Mouse (Mus musculus) mature B cell (primary cell): ENCODE data around the gene Nrxn3.

ENCODE experiments used
- in situ Hi-C: fragments of 300-500 bp; cut with MboI; formaldehyde crosslinking; loops from 2 replicates; pipeline ENCODE4 v1.14.3; 2019

Gene Nrxn3

DNA sequence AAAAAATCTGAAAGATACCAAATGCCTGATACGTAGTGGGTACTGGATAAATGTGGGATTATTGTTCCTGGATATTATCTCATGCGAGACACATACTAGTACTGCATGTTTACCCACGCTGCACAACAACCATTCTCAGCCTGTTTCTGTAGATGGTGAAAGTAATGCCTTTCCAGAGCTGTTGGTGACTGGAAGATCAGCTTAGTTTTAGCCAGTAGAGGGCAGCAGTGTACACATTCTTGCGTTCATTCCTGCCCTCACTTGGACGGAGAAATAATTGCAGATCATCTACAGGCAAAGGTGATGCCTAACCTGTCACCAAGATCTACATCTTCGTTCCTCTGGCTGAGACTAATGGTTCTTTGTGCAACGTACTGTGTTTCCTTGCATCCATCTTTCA lies 791.1 kb downstream of the Nrxn3 start:
- in situ Hi-C loops = no loop called here

DNA sequence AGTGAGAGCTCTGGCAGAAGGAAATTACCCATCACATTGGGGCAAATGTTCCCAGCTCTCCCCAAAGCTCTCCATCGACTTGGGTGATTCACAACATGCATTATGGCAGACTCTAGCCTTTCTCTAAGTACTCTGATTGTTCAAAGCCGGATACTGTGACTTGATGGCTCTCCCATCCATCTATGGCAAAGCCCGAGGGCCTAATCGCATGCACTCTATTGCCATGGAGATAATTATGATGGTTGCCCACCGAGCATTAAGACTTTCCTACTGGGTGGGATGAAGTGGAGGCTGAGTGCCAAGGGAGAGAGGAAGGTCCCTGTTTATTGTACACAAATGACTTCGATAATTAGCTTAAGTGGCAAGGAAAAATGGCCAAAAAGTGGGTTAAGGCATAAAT lies 793.4 kb downstream of the Nrxn3 start:
- in situ Hi-C loops = no loop called here

DNA sequence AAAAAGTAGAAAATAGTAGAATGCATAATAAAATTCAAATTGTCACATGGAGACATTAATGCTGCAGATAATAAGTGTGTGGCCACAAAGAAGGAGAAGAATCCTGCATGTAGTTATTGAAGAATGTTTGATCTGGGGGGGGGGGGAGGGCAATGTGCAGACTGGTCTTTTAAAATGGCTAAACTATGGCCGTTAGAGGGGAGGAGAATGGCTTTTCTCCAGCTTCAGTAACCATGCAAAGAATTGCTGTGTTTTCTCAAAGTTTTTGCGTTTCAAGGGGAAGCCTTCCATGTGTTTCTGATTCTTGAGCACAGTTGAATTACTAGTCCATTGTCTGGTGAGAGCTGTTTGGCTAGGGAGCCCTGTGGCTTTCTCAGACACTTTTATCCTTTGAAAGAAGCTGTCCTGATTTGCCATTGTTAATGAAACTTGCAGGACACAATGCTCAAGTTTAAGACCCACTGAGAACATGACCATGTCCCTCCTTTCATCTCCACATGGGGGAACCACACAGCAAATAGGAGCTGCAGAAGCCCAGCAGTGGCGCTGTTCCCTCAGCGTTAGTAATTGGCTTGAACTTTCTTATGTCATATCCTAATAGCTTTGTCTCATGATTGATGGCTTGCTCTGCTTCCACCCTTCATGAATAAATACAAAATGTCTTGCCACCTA lies 808.1 kb downstream of the Nrxn3 start:
- in situ Hi-C loops = no loop called here

DNA sequence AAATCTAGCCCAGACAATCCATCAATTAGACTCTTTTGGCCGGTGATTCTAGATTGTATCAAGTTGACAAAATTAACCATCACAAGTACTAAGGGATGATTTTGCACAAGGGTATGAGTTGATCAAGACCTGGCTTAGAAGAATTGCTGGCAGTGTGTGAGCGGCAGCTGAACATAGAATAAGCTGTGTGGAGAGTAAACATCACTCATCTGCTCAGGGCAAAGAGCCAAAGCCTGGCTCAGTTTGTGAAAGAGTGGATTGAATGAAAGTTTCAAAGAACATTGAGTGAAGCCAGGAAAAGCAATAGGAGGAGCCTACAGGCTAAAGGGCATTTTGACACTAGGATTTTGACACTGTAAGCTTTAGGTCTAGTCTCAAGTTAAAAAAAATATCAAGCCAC lies 828.6 kb downstream of the Nrxn3 start:
- in situ Hi-C loops = no loop called here

DNA sequence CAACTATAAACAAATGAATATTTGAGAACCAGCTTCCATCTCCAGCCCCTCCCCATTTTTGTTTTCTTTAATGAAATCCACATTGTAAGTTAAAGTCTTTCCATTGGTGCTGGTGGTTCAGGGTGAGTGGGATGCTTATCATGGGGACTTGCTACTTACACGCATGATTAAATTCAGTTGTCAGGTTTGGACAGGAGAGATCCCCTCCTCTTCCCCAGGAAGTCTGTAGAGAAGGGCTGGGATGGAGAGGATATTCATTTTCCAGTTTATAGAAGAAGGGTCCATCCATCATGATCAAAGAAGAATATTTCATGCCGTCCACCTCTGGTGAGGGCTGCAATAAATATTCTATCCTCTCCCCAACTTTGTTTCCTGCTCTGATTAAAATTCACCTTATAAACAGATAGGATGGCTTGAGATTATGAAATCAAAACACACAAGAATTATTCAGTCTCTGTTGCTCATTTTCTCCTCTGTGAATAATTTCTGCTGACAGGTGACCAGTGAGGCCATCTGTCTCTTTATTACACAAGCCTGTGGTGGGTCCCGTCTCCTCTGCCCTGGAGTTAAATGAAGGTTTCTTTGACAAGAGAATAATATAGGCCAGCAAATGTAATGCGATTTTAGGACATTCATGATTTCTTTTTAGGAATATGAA lies 830.7 kb downstream of the Nrxn3 start:
- in situ Hi-C loops = no loop called here

DNA sequence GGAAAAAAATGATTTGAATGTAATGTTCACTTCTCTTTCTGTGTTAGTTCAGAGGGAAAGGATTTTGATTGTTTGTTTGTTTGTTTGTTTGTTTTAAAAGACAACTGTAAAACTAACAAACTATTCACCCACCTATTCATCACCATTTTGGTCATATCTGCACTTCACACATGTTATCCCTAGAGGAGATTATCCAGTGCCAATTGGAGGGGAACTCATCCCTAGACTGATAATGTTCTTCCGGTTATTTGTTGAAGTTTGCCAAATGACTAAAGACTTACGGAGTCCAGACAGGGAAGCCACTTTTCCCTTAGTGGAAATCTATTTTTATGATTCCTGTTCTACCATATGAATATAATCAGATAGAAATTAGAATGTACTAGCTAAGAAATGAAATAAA lies 831.5 kb downstream of the Nrxn3 start:
- in situ Hi-C loops = no loop called here

DNA sequence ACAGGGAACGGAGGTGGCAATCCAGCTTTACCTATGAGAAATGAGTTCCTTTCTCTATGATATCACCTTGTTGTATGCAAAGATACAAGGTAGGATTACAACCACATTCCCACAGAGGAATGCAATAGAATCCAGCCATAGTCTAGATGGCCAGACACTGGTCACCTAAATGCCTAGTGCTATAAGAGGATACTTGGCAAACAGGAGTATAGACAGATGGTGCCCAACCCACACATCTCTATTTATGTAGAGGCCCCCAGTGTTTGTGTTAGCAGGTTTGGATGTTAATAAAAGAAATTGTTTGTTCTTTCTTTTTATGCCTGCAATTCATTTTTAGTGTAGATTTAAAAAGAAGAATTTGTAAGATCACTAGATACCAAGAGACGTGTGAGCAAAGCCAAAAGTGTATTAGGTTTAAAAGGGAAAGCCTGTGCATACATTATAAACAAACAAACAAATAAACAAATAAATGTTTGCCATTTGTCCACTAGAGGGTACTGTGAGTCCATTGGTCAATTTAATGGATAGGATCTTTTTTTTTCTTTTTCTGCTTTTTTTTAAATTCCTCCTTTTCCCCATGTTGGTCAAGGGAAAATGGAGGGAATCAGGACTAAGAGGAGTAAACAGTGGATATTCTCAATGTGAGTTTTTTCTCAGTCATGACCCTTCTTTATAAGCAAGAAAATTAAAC lies 832.2 kb downstream of the Nrxn3 start:
- in situ Hi-C loops = no loop called here

DNA sequence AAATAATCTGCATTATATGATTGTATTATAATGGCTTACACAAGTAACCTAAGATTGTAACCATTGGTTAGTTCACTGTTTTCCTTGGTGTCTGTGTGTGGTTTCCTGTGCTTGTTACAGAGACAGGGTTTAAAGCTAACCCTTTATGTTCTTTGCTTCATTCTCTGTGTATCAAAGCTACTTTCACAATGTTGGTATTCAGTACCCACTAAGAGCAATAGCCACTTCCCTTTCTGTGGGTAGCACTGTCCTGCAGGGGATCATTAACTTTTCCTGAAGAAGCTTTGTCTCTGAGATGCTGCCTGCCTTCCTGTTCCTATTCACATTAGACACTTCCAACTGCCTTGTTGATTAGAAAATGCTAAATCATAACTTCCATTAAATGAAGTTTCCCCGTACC lies 836.2 kb downstream of the Nrxn3 start:
- in situ Hi-C loops = no loop called here

DNA sequence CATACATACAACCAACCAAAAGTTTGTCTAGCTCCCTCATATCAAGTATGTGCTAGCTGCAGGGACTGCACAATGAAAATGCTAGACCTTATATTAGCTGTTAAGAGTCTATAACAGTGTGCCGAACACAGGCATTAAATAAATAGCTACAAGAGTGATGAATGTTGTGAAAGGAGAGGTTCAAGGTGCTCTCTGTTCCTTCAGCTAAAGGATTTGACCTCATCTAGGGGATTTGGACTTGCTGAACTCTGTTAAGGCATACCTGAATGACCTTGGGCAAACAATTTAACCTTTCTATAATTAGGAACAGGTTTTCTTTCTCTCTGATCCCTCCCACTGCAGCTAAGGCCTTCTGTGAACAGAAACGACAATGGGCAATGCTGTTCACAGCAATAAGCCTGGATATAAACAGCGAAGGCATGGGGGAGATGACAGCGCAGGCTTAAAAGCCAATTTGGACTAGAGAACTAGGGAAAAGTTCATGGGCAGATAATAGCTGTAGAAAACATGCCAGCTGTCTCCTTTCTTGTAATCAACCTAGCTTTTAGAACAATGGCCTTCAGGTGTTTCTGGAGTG lies 839.4 kb downstream of the Nrxn3 start:
- in situ Hi-C loops = no loop called here

DNA sequence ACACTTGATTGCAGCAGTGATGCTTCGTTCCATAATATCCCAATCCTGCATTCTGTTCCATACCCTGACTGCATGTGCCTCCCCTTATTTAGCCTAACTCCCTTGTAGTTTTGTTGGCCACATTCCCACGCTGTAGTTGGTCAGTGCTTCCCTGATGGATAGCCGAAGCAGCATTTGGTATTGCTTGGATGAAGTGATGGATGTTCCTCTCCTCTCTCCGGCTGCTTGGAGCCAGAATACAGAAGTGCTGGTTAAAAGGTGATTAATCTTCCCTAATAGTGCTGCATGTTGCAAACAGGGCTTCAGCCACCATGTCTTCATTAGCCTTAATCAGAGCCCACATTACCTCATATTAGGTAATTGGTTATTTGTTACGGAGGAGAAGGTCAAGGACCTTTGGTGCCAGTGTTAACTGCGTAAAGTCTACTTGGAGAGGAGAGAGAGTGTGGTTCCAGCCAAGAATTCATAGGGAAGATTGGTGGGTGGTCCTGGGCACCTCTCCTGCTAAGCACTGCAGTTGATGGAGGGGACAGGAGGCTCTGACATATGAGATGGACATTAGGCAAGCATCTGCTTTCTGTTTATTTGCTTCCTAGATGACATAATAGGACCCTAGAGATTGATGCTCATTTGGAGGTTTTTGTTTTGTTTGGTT lies 846.2 kb downstream of the Nrxn3 start:
- in situ Hi-C loops = no loop called here

DNA sequence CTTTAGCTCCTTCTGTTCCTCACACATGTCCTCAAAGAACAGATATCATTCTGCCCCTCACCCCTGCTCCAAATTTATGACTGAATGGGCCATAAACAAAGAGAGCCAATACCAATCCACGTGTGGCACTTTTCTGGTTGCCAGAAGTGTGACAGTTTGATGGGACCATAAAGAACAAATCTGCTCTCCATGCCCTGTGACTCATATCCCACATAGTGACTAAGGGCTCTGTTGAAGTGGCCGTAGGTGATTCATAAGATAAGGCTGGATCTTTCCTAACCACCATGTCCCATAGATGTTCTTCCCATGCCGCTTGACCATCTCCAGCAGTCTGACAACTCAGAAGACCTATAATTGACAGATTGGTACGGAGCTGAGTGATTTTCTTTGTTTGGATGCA lies 869.8 kb downstream of the Nrxn3 start:
- in situ Hi-C loops = no loop called here

DNA sequence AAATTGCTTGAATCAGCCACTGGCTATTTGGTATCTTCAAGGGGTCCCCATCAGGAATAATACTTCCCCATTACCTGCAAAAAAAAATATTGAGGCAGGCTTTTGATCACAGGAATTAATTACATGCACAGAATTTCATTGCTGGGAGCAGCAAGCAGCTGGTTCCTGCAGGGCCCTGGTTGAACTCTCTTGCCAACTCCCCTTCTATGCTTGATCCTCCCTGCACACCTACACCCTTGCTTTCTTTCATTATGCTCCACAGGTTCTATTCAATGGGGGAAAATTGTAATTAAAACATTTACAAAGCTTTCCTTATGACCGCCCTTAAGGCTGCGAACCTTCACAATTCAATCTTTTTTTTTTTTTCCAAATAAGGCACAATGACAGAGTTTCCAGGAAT lies 891.0 kb downstream of the Nrxn3 start:
- in situ Hi-C loops = no loop called here

DNA sequence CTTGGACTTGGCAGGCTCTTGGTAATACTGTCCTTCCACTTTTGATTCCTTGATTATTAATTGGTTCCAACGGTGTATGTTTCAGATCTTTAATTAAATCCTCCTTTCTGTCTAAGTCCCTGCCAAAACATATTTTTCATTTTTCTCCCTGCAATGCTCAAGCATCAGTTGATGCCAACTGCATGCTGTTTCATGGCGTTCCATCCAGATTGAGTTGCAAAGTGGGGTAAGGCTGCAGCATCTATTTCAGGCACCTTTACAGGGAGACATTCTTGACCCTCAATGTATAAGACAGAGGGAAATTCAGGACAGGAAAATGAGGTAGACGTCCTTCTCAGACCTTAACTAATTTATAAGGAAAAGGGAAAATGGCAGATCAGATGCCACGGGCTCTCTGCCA lies 903.1 kb downstream of the Nrxn3 start:
- in situ Hi-C loops = no loop called here

DNA sequence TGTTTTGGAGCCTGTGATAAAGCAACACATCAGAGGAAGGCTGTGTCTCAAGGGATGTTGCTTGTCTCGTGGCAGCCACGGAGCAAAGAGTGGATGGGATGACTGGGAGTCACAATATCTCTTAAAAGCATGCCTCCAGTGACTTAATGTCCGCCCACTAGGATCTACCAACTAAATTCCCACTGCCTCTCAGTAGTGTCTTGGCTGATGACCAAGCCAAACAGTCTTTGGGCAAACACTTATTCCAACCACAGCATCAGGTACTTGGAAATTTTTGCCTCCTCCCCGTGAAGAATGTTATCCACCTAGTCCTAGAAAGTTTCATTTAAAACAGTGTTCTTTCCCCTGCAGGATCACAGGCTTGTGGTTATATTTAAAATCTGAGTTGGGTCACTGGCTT lies 917.4 kb downstream of the Nrxn3 start:
- in situ Hi-C loops = no loop called here

DNA sequence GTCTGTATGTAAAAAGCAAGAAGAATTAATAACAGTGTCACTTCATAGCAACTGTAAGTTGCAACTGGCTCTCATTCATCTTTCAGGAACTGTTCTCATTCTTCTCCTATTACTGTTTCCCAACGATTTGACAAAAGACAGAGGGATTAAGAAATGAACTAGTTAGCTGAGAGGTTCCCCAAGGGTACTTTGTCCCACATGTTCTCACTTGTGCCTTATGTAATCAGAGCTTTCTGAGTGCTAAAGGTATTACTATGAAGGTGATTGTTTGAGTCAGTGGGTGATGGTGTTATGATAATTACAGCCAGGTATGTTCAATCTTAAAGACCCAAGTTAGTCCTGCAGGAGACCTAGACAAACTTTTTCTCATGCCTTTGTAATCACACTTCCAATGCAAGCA lies 918.8 kb downstream of the Nrxn3 start:
- in situ Hi-C loops = no loop called here

DNA sequence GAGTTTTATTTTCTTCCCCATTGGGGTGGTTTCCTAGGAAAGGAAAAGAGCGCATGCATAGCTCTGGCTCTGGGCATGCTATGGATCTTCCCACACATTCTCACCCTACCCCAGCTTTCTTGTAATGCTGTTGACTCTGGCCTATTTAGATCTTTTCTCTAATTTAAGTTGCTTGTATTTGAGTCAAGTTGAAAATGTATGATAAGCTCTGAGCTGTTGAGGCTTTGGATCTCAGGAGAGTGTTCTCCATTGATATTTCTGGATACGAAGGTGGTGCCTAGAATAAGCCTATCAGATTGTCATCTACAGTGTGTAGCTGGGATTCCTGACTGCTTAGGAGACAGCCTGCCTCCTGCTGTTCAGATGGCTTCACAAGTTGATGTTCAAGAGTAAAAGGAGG lies 930.5 kb downstream of the Nrxn3 start:
- in situ Hi-C loops = no loop called here

DNA sequence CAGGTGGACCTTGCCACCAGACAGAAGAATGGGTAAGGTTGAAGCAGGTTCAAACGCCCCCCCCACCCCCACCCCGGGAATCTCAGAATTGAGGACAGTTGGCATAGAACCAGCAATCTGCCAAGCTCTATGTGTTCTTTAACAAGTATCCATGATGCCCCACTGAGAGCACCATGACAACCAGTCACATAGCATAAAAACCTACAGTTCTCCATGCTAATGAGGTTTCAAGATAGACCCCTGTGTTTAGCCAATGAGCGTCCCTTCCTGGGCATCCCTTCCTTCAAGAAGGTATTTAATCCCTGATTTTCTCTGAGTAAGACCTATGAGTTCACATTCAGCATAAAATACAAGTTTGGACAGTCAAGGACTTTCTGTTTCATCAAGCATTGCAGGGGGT lies 938.5 kb downstream of the Nrxn3 start:
- in situ Hi-C loops = no loop called here

DNA sequence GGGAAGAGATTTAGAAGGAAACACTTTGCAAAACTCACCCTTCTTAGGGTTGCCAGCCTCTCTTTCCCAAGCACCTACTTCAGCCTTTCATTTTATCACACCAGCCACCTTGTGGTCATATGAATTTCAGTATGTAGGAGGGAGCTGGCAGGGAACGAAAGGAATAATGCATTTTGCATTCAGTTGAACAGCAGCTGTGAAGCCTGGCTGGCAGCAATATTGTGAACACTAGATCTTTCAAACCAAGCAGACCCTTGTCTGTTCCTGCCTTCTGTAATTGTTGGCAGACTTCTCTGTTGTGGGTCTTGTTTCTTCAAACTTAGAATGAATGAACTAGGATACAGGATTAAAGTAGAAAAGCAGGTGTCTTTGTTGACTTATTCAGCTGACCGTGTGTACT lies 946.2 kb downstream of the Nrxn3 start:
- in situ Hi-C loops = no loop called here

DNA sequence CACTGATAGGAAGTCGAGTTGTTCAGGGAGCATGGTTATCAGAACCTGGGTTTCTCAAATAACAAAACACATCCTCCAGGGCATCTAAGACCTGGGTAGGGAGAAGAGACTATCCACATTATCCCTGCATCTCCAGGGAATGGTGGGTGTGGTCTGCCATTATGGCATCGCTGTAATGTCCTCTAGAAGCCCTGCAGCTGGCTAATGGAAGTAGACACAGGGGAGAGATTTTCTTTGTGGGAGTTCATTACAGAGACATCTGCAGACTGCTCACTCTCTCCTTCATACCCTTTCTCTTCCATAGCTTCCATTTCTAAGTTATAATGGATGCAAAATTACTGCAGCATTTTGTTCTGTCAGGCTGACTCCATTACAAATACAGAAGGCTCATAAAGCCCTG lies 950.1 kb downstream of the Nrxn3 start:
- in situ Hi-C loops = no loop called here

DNA sequence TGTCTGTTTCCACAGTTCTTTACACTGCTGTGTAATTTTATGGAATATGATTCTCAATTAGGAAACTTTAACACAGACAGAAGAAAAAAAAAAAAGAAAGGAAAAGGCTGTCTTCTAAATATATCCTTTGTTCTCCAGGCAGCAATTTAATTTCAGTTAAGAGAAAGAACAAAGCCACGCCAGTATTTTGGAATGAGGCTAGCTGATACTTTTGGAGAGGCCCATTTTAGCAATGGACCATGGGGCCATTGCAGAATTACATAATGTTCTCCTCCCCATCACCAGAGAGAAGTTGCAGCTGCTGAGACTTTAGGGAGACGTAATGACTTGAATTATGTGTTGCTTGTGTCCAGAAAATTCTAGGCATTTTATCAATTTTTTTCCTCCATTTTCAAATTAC lies 963.0 kb downstream of the Nrxn3 start:
- in situ Hi-C loops = no loop called here

DNA sequence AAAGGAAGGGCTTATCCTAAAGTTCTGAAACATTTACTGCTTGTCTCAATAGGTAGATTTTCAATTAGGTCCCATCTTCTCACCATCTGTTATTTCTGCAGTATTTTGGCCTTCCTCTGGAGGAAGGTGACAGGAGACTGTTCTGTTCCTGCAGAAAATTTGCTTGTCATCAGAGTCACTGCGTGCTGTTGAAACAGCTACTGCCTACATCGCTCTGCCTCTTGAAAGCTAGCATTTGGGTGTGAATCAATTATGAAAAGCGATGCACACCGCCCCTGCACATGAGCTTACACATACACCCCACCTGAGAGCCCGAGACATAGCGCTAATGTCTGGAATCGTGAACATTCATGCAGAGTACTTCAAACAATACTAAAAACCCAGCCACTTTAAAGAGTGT lies 966.4 kb downstream of the Nrxn3 start:
- in situ Hi-C loops = no loop called here

DNA sequence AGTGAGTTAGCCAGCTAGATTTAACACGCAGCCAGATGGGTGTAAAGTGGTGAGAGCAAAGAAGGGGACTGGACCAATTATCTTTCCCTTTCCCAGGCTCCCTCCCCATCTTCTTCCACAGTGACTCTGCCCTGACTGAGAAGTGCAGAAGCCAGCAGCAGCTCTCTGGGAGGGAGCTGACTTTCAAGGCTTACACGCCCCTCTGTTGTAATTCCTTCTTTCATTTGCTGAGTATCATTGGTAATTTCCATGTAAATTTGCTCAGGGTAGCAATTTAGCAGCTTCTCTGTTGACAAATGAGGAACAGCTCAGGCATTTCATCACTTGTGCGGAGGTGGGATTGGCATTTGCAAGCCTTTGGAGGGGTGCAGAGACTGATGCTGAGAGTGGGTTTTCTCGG lies 976.8 kb downstream of the Nrxn3 start:
- in situ Hi-C loops = no loop called here
